Mouse (Mus musculus) cerebellum, postnatal 4 days (tissue): ENCODE measurements around the gene Tspan32.

ENCODE experiments used
- DNase-seq, 2 experiments: peaks; one replicate each; pipeline ENCODE4 v3.0.0; 2022; ENCODE audit warnings: low spot score in 2 of 2, mixed read lengths in 1 of 2

Gene Tspan32

GRCm38 (mm10) chr7:143031816-143032215 is 27.0 kb downstream of the Tspan32 start:
- DNase-seq: no peak

GRCm38 (mm10) chr7:143033581-143033980 is 28.7 kb downstream of the Tspan32 start:
- no peak for DNase-seq

DNA sequence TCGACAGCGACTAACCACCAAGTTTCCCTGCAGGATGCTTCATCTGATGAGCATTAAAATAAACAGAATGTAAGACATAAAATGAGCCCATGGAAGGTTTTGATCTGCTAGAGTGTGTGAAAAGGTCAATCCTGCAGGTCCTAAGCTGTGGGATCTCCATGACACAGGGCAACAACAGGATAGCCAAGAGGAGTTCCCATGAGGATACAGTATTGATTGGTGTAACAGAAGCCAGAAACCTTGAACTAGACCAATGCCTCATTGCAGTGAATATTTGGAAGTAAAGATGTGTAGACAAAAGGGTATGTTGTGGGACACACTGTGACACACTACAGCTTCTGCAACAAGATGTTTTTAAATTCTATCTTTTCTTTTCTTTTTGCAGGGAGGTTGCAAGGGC is 29.3 kb downstream of the Tspan32 start:
- no peak for DNase-seq

GRCm38 (mm10) chr7:143034519-143035450 is 29.9 kb downstream of the Tspan32 start:
- no peak for DNase-seq

GRCm38 (mm10) chr7:143036787-143037186 is 31.9 kb downstream of the Tspan32 start:
- no peak for DNase-seq

GRCm38 (mm10) chr7:143037306-143037705 is 32.5 kb downstream of the Tspan32 start:
- no peak for DNase-seq

DNA sequence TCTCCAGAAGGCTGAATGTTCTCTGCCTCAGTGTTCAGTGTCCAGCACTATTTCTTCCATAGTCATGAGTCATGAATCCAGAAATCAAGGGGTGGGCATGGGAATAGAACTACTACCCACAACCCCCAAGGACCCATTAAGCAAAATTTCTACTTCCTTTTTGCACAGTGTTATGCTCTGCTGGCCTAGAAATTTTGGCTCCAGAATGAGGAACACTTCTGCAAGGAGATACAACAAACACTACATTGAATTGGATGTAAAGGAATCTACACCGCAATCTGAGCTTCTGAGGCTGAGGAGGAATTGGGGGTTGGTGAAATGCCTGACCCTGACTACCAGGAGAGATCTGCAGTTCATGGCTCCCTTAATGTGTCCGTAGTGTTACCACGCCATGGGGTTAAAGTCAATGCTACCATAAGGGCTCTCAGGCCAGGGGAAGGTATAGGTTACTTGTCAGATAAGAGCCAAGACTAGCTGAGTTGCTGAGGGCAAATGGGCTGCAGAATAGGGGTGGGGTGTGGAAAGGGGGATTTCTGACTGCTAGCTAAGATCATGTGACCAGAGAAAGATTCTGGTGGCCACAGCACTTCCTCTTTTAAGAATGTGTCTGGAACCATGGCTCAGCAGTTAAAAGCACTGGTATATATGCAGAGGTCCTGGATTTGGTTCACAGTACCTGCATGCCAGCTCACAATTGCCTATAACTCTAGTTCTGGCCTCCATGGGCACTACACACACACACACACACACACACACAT is 33.5 kb downstream of the Tspan32 start:
- no peak for DNase-seq

DNA sequence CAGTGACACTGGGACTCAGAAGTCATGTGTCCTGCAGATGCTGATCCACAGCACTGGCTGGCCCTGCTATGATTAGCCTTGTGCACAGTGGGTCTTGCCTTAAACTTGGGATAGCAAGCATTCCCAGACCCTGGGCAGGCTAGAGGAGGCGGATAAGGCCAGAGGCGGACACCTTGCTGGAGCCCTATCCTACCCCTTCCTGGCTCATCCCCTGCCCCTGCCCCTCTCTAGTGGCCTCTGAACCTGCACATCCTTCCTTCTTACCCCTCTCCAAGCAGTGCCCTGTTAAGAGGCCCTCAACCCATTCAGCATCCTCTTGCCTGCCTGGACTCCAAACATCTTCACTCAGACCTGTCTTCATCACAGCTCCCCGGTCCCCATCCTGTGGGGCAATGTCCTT is 35.7 kb downstream of the Tspan32 start:
- DNase-seq: no peak

DNA sequence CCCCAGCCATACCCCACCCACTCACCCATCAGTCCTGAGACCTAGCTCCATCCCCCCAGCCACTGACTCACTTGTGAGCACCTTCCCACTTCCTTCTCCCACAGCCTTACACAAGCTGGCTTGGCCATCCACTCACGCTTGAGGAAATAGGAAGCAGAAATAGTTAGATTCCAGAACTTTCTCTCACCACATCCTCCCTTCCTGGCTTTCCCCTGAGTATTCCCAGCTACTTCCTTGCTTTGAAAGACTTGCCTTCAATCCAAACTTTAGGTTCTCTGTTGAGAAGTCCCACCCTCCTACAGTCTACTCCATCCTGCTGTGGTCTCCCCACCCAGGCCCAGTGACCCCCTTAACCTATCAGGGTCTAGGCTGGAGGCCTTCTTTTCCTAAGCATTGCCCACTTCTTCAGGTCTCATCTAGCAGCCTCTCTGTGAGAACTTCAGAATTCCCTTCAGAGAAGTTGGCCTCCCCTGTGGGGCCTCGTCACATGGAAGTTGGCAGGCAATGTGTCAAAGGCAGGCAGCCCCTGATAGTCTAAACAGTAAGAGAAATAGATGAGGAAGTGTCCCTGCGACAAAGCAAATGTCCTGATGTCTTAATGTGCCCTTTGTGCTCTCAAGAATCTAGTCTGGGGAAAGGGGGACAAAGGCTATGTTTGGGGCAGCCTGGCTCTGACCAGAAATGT is 36.4 kb downstream of the Tspan32 start:
- DNase-seq: no peak

DNA sequence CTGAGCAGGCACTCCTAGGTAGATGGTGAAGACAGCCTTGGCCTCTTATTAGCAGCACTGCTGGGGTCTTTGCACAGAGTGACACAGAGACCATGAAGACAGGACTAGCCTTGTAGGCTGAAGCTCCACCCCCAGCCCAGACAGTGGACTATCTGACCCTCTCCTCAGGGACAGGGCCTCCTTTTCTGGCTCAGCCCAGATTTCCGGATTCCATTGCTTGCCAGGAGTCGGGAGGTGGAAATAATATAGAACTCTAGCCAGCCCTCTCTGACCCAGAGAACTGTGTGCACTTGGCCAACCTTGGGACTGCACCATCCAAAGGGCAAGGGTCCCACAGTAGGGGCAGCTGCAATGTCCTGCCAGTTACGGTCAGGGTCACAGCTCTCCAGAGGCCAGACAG is 37.2 kb downstream of the Tspan32 start:
- no peak for DNase-seq

DNA sequence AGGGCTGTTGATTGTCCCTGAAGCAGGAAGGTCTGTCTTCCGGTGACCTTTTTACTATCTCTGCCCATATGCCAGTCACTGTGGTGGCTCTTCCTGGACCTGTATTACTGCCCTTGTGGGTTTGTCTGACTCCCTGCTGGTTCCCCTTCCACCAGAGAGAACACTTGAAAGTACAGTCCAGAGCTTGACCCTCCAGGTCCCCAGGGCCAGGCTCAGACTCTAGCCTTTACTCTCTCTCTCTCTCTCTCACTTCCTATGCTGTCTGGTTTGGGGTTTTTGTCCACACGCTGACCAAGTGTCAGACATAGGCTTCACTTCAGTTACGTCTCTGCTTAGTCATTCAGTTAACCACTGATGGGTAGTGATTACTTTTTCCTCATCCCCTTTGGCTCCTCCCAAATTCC is 38.1 kb downstream of the Tspan32 start:
- no peak for DNase-seq

DNA sequence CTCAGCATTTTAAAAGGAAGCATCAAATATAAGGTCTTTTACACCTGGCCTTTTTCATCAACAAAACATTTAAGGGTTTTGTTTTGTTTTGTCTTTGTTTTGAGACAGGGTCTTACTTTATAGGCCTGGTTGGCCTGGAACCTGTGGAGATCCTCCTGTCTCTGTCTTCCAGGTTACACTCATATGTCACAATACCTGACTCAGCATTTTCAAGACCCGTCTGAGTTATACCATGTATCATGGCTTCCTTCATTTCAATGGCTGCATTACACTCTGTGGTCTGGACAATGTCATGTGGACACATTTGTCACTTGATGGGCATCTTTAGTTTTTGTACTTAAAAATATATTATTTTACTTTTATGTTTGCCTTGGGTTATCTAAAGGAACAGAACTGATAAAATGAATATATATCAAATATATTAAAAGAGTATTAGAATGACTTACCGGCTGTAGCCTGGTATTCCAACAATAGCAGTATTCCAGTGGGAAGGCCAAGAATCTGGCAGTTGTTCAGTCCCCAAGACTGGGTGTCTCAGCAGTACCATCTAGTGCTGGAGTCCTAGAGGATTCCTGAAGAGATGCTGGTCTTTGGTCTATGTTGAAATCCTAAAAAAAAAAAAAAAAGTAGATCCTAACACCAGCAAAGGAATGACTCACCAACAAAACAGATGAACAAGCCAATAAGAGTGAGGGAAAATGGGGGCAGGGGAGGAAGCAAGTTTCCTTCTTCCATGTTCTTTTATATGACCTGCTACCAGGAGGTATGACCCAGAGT is 39.4 kb downstream of the Tspan32 start:
- DNase-seq: no peak

DNA sequence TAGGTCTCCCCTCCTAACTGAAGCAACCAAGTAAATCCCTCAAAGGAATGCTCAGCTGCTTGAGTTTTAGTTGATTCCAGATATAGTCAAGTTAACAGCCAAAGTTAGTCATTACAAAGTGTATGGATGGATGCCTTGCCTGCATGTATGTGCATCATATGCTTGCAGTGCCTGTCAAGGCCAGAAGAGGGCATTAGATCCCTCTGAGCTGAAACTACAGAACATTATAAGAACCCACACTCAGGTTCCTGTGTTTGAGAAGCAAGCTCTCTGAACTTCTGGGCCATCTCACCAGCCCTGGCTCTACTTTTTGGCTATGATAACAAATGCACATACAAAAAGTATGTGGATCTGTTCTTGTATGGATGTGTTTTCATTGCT is 40.0 kb downstream of the Tspan32 start:
- DNase-seq: no peak

DNA sequence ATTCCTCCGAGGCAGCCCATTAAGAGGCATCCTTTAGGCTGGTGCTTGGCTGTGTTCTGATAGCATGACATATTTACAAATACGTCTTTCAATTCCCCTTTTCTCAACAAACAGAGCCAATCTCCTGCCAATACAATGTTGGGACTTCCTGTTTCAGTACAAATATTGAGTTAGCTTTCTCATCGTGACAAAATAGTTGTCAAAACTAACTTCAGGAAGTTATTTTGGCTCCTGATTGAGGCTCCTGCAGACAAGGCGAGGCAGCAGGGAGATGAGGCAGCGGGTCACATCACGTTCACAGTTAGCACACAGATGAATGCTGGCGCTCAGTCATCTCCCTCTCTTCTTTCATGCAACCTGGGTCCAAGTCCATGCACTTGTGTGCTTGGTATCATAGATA is 41.5 kb downstream of the Tspan32 start:
- no peak for DNase-seq

DNA sequence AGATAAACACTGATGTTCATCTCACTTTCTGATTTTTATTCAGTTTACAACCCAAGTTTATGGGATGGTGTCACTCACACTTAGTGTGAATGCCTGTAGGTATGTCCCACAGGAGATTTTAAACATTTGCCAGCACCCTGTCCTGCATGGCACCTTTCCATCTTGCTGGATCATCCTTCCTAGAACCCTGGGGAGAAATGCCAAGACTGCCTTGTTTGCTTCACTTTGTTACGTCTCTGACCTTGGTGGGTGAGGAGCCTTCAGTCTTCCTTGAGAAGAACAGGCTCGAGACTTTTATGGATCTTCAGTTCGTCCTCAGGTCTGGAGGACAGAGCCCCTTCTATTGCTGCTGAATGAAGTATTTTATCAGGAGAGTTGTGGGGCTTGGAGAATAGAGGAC is 44.5 kb downstream of the Tspan32 start:
- DNase-seq: no peak

DNA sequence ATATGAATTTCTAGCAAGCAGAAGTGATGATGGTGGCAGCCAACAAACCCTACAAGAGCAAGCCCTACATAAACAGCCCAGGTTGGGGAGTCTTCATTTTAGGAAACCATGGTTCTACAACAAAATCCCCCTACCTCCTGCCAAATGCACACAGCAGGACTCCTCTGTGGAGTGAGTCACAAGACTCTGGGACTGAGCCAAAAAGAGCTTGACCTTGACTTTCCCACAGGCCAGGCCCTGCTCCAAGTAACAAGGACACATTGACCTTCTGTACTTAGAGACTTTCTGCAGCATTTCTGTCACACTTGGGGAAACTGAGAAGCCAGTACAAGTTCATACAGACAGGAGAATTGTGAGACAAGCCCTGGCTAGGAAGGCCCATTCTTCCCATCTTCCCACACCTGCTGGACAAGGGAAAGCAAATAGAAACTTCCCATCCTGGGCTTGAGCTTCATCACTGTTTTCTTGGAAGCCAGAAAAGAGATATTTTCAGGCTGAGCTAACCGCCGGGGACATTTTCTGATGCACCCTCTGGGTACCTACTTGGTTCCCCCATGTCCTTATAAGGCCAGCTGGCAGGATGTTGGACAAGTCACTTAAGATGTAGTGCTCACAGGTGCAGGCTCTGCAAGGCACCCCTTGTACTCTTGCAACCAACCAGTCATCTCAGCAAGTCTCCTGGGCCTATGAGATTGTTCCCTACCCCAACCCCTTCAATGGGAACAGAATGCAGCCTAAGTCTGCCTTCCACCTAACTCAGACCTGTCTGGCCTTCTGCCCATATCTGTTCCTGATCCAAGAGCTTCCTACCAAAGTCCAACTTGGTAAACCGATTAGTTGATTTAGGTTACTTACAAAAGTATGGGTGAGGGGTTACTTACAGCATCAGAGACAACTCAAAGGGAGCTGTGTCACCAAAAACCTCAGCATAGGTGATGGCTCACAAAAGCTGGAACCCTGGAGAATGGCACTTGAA is 45.3 kb downstream of the Tspan32 start:
- DNase-seq: no peak

DNA sequence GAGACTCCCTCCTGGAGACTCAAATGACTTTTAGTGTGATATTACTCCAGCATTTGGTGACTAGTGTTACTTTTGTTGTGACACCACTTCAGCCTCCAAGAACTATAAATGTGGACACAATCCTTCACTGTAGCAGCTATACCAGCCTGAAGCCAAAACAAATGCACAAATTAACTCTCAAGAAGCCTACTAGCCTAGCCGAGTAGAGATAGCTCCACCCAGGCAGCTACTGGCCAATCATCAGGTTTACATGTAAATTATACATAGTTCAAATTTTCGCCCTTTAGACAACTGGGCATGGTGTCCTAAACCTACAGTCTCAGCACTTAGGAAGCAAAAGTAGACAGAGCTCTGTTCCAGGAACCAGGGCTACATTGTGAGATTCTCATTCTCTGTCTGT is 46.5 kb downstream of the Tspan32 start:
- DNase-seq: no peak

GRCm38 (mm10) chr7:143052626-143053007 is 47.8 kb downstream of the Tspan32 start, which contains the start of gene Cd81:
Gene Cd81 (plus strand): TSS chr7:143052739.
- DNase-seq: peak; percentile 57 to 81

DNA sequence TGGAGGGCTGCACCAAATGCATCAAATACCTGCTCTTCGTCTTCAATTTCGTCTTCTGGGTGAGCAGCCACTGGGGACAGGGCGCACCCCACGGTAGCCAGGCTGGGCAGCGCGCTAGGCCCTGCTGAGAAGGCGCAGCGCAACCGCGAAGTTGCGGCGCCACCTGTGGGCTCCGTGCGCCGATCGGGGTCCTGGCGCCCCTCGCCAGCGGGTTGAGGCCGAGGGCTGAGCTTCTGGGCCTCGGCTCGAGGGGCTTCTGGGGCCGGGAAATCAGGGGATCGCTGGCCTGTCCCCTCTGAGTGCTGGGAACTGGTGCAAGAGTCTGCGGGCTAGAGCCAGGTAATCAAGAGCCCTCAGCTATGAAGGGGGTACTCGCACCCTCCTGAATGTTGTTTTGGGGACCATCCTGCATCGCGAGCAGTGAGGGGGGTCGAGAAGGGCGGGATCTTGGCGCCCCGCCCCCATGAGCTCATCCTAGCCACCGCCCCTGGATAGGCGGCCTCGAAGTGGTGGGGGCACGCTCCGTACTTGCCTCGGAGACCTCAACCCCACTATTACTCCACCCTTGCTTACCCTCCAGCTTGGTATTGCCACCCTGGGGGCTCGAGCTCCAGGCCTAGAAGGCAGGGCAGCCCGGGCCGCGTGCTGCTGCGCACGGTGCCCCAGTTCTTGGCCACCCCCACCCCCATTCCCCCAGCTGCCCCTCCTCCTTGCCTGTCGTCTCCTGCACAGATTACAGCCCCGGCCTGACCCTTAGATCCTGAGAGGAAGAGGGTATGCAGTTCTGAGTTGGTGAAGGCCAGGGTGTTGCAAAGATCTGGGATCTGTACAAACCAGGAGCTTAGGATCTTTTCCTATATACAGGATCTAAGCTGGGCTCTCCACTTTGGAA is 48.4 kb downstream of the Tspan32 start:
- peak in 1 of 2 experiments; percentile 73 for DNase-seq
